Mouse (Mus musculus): ENCODE measurements at regions not wholly inside any gene's neighbourhood (a gene's known extent, or its start where the extent isn't known, plus 50 kb on each side); places are given as distances from the start of the nearest gene placed in this dataset.

GRCm38 (mm10) chr13:6189566-6189965, 328.3 kb downstream of the Klf6 start:
- DNase-seq: no peak

- DNase-seq: no peak
These were observed 330.1 kb downstream of the Klf6 start for GRCm38 (mm10) chr13:6191186-6191914.

GRCm38 (mm10) chr13:6191915-6192295, 330.6 kb downstream of the Klf6 start:
- no peak for DNase-seq

- DNase-seq: no peak
These were observed 335.4 kb downstream of the Klf6 start for GRCm38 (mm10) chr13:6196690-6197089.

- no peak for DNase-seq
These were observed 337.8 kb downstream of the Klf6 start for GRCm38 (mm10) chr13:6199107-6199506.

GRCm38 (mm10) chr13:6201516-6201915, 340.2 kb downstream of the Klf6 start:
- DNase-seq: no peak

DNA sequence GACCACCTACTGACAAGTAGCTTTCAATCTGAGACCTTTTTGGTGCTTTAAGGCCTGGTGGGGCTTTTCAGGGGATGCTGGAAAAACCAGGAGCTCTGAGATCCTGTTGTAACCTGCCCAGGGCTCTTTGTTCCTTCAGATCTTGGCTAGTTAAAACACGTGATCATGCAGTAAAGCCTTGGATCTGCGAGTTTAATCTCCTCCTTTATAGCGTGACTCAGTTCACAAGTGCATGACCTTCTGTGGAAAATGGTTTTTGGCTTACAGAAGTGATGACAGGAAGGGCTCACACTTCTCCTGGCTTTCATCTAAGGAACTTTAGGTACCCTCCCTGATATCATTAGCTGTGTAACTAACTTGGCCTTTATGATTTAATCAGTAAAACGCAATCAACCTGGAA, 343.1 kb upstream of the Pitrm1 start:
- DNase-seq: no peak

GRCm38 (mm10) chr13:6212550-6212949, 335.4 kb upstream of the Pitrm1 start:
- no peak for DNase-seq

GRCm38 (mm10) chr13:6214189-6214588, 333.8 kb upstream of the Pitrm1 start:
- DNase-seq: no peak

DNA sequence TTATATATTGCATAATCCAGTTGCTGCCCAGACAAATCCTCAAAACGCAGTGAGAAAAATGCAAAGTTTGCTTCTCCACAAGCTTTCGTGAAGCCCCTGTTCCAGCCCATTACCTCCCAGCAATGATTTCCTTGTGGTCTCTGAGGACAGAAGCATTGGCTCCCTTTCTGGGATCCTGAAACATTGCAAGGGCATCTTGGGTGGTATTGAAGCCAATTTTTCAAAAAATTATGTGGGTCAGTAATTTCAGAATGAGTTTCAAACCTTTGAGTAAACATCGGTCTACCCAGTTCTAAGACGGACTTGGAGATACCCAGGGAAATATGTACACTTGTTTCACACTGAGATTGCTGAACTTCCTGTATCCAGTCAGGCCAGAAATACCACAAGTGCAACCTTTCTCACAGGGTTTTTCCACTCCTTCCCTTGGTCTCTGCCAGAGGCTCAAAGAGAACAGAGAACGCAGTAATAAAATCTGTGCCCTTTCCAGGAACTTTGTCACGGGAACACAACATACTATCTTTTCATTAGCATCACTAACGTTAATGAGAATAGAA, 321.8 kb upstream of the Pitrm1 start:
- no peak for DNase-seq

DNA sequence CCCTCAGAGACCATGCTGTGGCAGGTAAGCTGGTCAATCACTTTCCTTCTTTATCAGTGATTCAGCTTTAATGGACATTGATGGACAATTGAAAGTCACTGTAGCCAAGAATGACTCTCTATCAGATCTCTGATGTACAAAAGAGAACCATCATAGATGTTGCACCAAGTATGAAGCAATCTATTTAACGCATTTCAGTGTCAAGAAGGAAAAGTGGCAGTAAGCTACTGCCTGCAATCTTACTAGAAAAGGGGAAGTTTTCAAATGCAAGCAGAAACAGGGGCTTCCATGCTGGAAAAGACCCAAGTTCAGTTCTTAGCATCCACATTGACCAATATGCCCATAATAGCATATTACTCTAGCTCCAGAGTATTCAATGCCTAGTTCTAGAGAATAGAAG, 319.7 kb upstream of the Pitrm1 start:
- no peak for DNase-seq

GRCm38 (mm10) chr13:6235394-6235793, 312.6 kb upstream of the Pitrm1 start:
- DNase-seq: no peak

GRCm38 (mm10) chr13:6236503-6236902, 311.4 kb upstream of the Pitrm1 start:
- DNase-seq: no peak

DNA sequence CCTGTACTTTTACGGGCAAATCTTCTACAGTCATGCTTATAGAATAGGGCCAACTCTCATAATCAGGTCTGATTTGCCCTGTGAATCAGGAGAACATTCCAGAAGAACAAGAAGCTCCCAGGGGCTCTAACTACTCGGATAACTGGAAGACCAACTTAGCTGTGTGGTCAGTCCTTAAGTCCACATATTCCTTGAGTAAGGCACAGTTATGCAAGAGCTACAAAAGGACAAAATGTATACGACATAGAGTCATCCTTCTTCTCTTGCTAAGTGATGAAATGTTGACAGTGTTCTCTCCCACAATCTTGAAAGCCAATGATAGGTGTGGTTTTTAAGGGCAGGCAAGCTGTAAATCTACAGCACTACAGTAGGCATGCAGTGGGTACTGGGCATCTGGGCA, 310.7 kb upstream of the Pitrm1 start:
- no peak for DNase-seq

DNA sequence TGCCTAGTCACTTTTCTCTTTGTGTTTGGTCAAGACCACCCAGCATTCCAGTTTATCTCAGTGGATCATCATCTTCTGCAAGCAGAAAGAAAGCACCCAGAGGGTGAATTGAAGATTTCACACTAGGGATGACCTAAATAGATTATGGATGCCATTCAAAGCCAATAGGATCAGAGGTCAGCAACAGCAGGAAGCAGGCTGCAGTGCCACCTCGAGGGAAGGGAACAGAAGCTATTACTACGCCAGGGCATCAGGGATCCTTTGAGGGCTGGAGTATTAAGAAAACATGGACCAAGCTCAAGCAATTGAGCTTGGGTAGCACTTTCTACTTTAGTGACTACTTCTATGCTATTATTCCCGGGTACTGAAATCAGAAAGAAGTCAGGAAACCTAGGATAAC, 307.1 kb upstream of the Pitrm1 start:
- no peak for DNase-seq

- no peak for DNase-seq
These were observed 306.4 kb upstream of the Pitrm1 start for GRCm38 (mm10) chr13:6241472-6242123.

DNA sequence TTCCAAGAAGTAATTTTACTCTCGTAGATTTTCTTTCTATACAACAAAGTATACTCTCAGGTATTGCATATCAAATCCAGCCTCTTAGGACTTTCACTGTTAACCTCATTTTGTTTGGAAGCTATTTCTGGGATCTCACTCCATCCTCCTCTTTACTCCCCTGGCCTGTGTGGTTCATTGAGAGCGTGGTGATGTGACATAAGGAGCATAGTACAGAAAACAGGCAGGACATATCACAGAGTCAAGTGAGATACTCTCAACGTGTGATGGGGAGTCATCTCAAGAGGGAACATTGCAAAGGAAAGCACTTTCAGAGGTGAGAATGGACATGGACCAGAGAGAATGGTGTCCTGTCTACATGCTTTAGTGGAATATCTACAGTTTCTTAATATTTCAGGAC, 297.8 kb upstream of the Pitrm1 start:
- DNase-seq: no peak

DNA sequence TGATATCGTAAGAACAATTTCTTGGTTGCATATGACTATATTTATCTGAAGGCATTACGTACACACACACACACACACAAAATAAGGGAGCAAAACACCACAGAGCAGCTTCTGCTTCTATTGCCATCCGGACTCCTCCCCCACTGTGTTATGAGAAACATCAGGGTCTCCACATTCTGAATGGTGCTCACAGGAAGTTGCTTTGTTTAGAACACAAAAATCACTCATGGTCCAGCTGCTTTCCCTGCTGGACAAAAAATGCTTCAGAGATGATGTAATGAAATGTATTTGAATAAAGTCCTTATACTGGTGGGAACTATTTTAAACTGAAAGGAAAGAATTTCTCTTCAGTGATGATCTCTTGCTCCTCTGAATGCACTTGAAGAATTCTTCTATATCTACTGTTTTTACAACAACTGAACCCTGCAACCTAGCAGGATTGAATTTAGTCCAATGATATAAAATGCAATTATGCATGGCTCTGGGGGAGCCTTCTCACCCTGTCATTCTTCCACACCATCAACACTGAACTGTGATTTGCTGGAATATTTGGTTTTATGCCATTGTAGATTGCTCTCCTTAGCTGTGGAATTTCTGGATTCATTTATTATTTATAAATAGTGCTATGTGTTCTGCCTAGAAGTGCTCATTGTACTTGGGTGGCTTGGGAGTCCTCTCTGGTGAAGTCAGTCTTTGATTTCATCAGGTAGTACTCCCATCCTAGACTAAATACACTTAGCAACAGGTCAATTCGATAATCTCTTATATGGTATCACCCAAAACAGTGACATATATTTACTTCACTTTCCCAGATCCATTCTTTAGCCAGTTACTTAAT, 296.7 kb upstream of the Pitrm1 start:
- no peak for DNase-seq

DNA sequence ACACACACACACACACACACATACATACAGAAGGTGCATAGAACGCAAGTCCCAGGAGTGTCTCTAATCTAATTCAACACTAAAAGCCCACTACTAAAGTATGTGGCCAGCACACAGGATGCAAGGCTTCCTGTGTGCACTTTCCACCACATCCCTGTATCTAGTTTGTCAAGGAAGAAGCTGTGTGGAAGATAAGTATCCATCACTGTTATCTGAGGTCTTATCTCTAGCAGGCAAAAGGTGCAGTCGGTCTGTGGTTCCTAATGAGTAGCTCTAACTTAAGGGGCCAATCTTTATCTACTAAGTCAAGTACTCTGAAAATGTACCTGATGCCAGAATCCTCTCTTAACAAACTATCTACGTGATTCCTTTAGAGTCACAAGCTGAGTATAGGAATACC, 295.8 kb upstream of the Pitrm1 start:
- no peak for DNase-seq

DNA sequence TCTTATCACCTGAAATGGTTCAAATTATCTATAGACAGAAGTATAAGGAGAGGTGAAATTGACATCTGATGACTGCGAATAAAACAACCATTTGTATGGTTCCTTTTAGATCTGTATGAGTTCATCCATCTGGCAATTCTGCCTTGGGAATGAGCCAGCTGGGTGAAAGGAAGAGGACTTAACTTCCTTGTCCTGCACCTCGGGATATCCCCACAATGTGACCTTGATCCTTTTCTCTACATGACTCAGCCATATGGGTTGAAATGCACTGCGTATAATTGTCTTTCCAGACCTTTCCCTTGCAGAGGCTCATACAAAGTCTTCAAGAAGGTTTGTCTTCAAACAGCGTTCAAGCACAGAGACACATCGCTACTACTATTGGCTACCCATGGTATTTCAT, 292.6 kb upstream of the Pitrm1 start:
- DNase-seq: no peak

GRCm38 (mm10) chr13:6255728-6256496, 292.0 kb upstream of the Pitrm1 start:
- DNase-seq: no peak

GRCm38 (mm10) chr13:6258456-6258855, 289.5 kb upstream of the Pitrm1 start:
- DNase-seq: no peak

All from thymus, postnatal 36 days (tissue).